Mouse (Mus musculus) brain, embryonic 14.5 days (tissue): Measurements from ENCODE around the gene Cdkn1c.

Experiments used
- CTCF ChIP-seq: fragments of 200-500 bp; IDR thresholded peaks from 2 replicates; pipeline ENCODE4 v1.5.1; 2012; ENCODE audit warnings: inconsistent platforms, mild to moderate bottlenecking, moderate library complexity, borderline replicate concordance; ENCODE audit not compliant: insufficient read depth, insufficient read length; ENCODE audit errors: extremely low read depth
- POLR2A ChIP-seq: fragments of 200-500 bp; IDR thresholded peaks from 2 replicates; pipeline ENCODE4 v1.6.1; 2012; ENCODE audit warnings: mild to moderate bottlenecking, inconsistent platforms, borderline replicate concordance; ENCODE audit not compliant: poor library complexity, insufficient read depth, insufficient read length, severe bottlenecking; ENCODE audit errors: extremely low read depth

- TF ChIP-seq POLR2A: no peak
- TF ChIP-seq CTCF: no peak
Measured at GRCm38 (mm10) chr7:143474811-143475210, 14.0 kb upstream of the Cdkn1c start.
